Mouse (Mus musculus) small intestine, adult 2 months (tissue): ENCODE data around the gene Slc28a2. TPM values are rescaled to one million over a fixed set of nuclear protein-coding genes. Genes with fewer than 3 reads are reported as not detected.
"Not testable (repeated sequence)": the region's sequence is repeated elsewhere in the genome, so short reads cannot be mapped to it uniquely, and the experiment has no call there.

Experiments used
- H3K27ac ChIP-seq: fragments of 200-500 bp; 2 replicates; pipeline ENCODE4 v1.5.1; 2012; ENCODE audit warnings: low read depth, low read length, control low read depth, inconsistent platforms; ENCODE audit not compliant: insufficient read depth
- H3K27me3 ChIP-seq: fragments of 200-500 bp; 2 replicates; pipeline ENCODE4 v1.6.1; 2012; ENCODE audit warnings: mild to moderate bottlenecking, moderate library complexity, low read length, inconsistent platforms; ENCODE audit not compliant: control insufficient read depth, insufficient read depth
- H3K36me3 ChIP-seq: fragments of 200-500 bp; 2 replicates; pipeline ENCODE4 v1.6.1; 2012; ENCODE audit warnings: mild to moderate bottlenecking, low read length, control low read depth, inconsistent platforms; ENCODE audit not compliant: control insufficient read depth, insufficient read depth
- H3K4me1 ChIP-seq: fragments of 200-500 bp; 2 replicates; pipeline ENCODE4 v1.6.1; 2012; ENCODE audit warnings: low read length, inconsistent platforms, mixed read lengths; ENCODE audit not compliant: control insufficient read depth, insufficient read depth, insufficient read length
- H3K4me3 ChIP-seq: fragments of 200-500 bp; 2 replicates; pipeline ENCODE4 v1.5.1; 2012; ENCODE audit warnings: low read depth, mild to moderate bottlenecking, control low read depth, inconsistent platforms, low read length, moderate library complexity
- CTCF ChIP-seq: fragments of 200-500 bp; IDR thresholded peaks from 2 replicates; pipeline ENCODE4 v1.5.1; 2012; ENCODE audit warnings: low read depth, mild to moderate bottlenecking, control low read depth, inconsistent platforms, low read length, moderate library complexity, mixed read lengths; ENCODE audit not compliant: insufficient replicate concordance, insufficient read length; ENCODE audit errors: extremely low read depth
- POLR2A ChIP-seq: fragments of 200-500 bp; IDR thresholded peaks from 2 replicates; pipeline ENCODE4 v1.6.1; 2012; ENCODE audit warnings: low read depth, mild to moderate bottlenecking, control low read depth, inconsistent platforms, low read length, moderate library complexity
- WGBS: fragments of 180-500 bp; shearing (Covaris S2); methylation state at CpG from one replicate; pipeline ENCODE4 v1.1.7; 2018; 5-methylcytosine and 5-hydroxymethylcytosine counted together
- polyA plus RNA-seq: library from polyadenylated mRNA; depleted of rRNA; stranded (reverse); fragments of >200 nt; gene quantifications from 2 replicates; pipeline ENCODE4 v1.2.3, GENCODE M21; 2012; rRNA removed

Slc28a2 gene
- polyA plus RNA-seq, 1 experiment, result 116 TPM

DNA sequence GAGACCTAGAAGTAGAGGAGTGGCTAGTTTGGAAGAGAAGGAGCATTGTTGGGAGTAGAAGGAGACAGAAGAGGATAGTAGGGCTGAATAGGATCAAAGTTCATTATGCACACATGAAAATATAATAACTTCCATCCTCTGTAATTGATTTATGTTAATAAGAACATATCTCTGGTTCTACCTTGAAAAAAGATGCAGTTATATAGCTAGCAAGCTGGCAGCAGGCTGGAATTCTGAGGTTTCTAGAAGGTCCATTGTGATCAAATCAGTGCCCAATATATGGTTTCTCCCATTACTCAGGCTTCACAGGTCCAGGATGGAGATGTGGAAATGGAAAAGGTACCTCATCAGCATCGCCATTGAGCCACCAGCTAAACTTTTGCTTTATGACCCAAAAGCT is 58.4 kb downstream of the Slc28a2 start, which contains the start of gene Gm14085:
Gene Gm14085 (plus strand): TSS at position 301 of the 400 bp plus-strand sequence.
- H3K27ac ChIP-seq, result no peak within 1 kb of the TSS
- no peak for TF ChIP-seq POLR2A
- no peak for TF ChIP-seq CTCF
- peaks cover 2% of the 10 kb centered on the region; the same call in 1 of the 2 replicates for H3K27me3 ChIP-seq
- H3K4me1 ChIP-seq, result no peaks in the 10 kb centered on the region
- H3K36me3 ChIP-seq, result no peaks in the 10 kb centered on the region
- 87% methylated on average over 1 of the region's 1 CpGs for WGBS
- H3K4me3 ChIP-seq, result no peak within 1 kb of the TSS

GRCm38 (mm10) chr2:122485654-122486053 is 59.4 kb downstream of the Slc28a2 start:
- H3K27ac ChIP-seq, H3K36me3 ChIP-seq, H3K4me3 ChIP-seq, H3K27me3 ChIP-seq, H3K4me1 ChIP-seq: not testable (repeated sequence)
- 43% methylated on average over 3 of the region's 3 CpGs for WGBS

- not testable (repeated sequence) for H3K27ac ChIP-seq, H3K4me3 ChIP-seq, H3K4me1 ChIP-seq, H3K27me3 ChIP-seq, H3K36me3 ChIP-seq
These were observed 59.8 kb downstream of the Slc28a2 start for GRCm38 (mm10) chr2:122486122-122486521.

GRCm38 (mm10) chr2:122486674-122487073 is 60.4 kb downstream of the Slc28a2 start:
- Histone ChIP-seq H3K36me3 (no peaks in the 10 kb centered on the region), H3K4me1 (no peaks in the 10 kb centered on the region), H3K27ac (no peak overlapping the region), H3K27me3 (peaks cover 2% of the 10 kb centered on the region; the same call in 1 of the 2 replicates), H3K4me3 (no peak overlapping the region)
- 64% methylated on average over 2 of the region's 2 CpGs for WGBS
- TF ChIP-seq CTCF (no peak), POLR2A (no peak)

Other genes starting within 250 kb of the Slc28a2 start
- gene Patl2, start 240.3 kb upstream of the Slc28a2 start, polyA plus RNA-seq, result not detected in 2 replicates
- not detected in 2 replicates for gene Terb2, start 240.2 kb upstream of the Slc28a2 start, polyA plus RNA-seq
- 16.1 and 71.5 TPM in 2 replicates for gene Sord, start 191.7 kb upstream of the Slc28a2 start, polyA plus RNA-seq
- gene Duox2, start 128.0 kb upstream of the Slc28a2 start, polyA plus RNA-seq, result 13.5 and 133 TPM in 2 replicates
- gene Duoxa2, start 127.6 kb upstream of the Slc28a2 start, polyA plus RNA-seq, result 33.7 and 324 TPM in 2 replicates
- gene Duoxa1, start 112.7 kb upstream of the Slc28a2 start, polyA plus RNA-seq, result 0.08 and 0.66 TPM in 2 replicates
- gene Duox1, start 110.8 kb upstream of the Slc28a2 start, polyA plus RNA-seq, result 0.11 and 0.16 TPM in 2 replicates
- 3.5 and 9.1 TPM in 2 replicates for gene Shf, start 57.3 kb upstream of the Slc28a2 start, polyA plus RNA-seq
- gene Gm14085, start 58.5 kb downstream of the Slc28a2 start, polyA plus RNA-seq, result 0.08 and 4.2 TPM in 2 replicates
- gene Gatm, start 184.8 kb downstream of the Slc28a2 start, polyA plus RNA-seq, result 2.0 and 31.7 TPM in 2 replicates
- gene AA467197, start 210.5 kb downstream of the Slc28a2 start, polyA plus RNA-seq, result 8.6 and 9.7 TPM in 2 replicates